ENCODE assay signal across 30 mouse cellular contexts in the genomic region with DNA sequence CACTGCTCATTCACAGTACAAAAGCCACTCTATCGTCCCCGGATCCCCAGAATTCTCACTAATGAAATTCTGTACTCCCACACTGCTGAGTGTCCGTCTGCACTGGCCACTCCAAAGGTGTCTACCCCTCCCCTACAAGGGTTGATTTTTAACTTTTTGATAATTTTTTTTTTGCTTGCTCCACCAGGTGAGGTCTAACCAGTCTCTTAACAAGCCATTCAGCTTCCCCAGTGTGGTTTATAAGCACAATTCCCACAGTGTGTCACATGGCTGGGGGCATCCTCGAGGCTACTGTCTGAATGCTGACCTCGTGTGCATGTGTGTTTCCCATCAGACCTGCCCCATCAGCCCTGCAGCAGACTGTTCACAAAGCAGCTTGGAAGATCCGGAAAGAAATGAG. TPM values are rescaled to one million over a fixed set of nuclear protein-coding genes. Genes with fewer than 3 reads are reported as not detected.
DNase-seq lines count a peak whose midpoint lies in the region; ATAC-seq lines count a peak whose summit lies in the region.
"Had no signal": no experiment of that assay in that cellular context is flagged by ENCODE, and none has a peak within 500 bp of the region (broad histone marks: within the 10 kb centered on the region; RNA-seq: fewer than 3 reads in every experiment).

No protein-coding gene starts in this region.

- peaks cover 5% of the 10 kb centered on the region; the same call in 1 of the 2 replicates for H3K27me3 ChIP-seq in limb, embryonic 13.5 days
- H3K27me3 ChIP-seq in limb, embryonic 10.5 days (ENCODE audit: low read depth, poor library complexity, severe bottlenecking) = no peaks in the 10 kb centered on the region; the same call in 1 of the 2 replicates
- H3K27me3 ChIP-seq in kidney, embryonic 15.5 days = 0 out of 2 replicates have a peak, but pooled peaks cover 2% of the 10 kb centered on the region
- H3K27me3 ChIP-seq: embryonic facial prominence, embryonic 13.5 days; forebrain, embryonic 15.5 days; hindbrain, embryonic 15.5 days; liver, embryonic 15.5 days; lung, embryonic 15.5 days had no signal

- H3K36me3 ChIP-seq in limb, embryonic 13.5 days = no peaks in the 10 kb centered on the region
- no peaks in the 10 kb centered on the region for H3K36me3 ChIP-seq in limb, embryonic 10.5 days
- H3K36me3 ChIP-seq in kidney, embryonic 15.5 days = no peaks in the 10 kb centered on the region
- H3K36me3 ChIP-seq: embryonic facial prominence, embryonic 13.5 days; forebrain, embryonic 10.5 days; hindbrain, embryonic 10.5 days; liver, embryonic 15.5 days; lung, embryonic 15.5 days; midbrain, embryonic 13.5 days; neural tube, embryonic 12.5 days had no signal

- no peak overlapping the region for H3K27ac ChIP-seq in limb, embryonic 13.5 days
- no peak overlapping the region for H3K27ac ChIP-seq in limb, embryonic 10.5 days
- H3K27ac ChIP-seq in kidney, embryonic 15.5 days = 0 out of 2 replicates have a peak overlapping the region, but pooled peaks have one; percentile 14
- H3K27ac ChIP-seq: embryonic facial prominence, embryonic 13.5 days; forebrain, embryonic 10.5 days; forebrain, embryonic 15.5 days; gastrocnemius, adult 2 months; heart, adult 2 months; hindbrain, embryonic 10.5 days; hindbrain, embryonic 15.5 days; liver, embryonic 15.5 days; lung, embryonic 15.5 days; neural tube, embryonic 12.5 days had no signal

- H3K4me2 ChIP-seq in limb, embryonic 13.5 days (replicated peaks) = no peak overlapping the region
- no peak overlapping the region for H3K4me2 ChIP-seq in kidney, embryonic 15.5 days
- H3K4me2 ChIP-seq: embryonic facial prominence, embryonic 13.5 days; forebrain, embryonic 15.5 days; hindbrain, embryonic 15.5 days; liver, embryonic 15.5 days; lung, embryonic 15.5 days; midbrain, embryonic 13.5 days; neural tube, embryonic 12.5 days had no signal

- no peak for ATAC-seq in limb, embryonic 13.5 days (ENCODE audit: low FRiP score, low read depth)
- ATAC-seq in kidney, embryonic 15.5 days (replicated peaks; ENCODE audit: low FRiP score) = no peak
- ATAC-seq: forebrain, embryonic 15.5 days; inflammation-experienced regulatory T-cells, adult 6 months; midbrain, embryonic 13.5 days had no signal

- DNase-seq in limb, embryonic 10.5 days (ENCODE audit: low spot score) = no peak
- peak; percentile 31 to 43 for DNase-seq in kidney, adult 8-10 months
- peak; percentile 65 for DNase-seq in yolk sac, embryonic 10.5 days (ENCODE audit: low spot score)
- DNase-seq in lung, postnatal 4 days = no peak
- DNase-seq: adrenal gland, postnatal 25 days; B cell, adult 2 months; cerebellum, adult 11-12 months; cerebellum, adult 9-11 months; embryo, embryonic 11 days; gastrocnemius, adult 2 months; gastrocnemius, postnatal 36 days; heart, adult 2 months; heart, postnatal 14 days; right cerebral cortex, postnatal 4 days; thymus, adult 2 months; thymus, postnatal 36 days had no signal

- H3K9ac ChIP-seq in limb, embryonic 13.5 days = 0 out of 2 replicates have a peak overlapping the region, but pooled peaks have one; percentile 13
- H3K9ac ChIP-seq in kidney, embryonic 15.5 days = no peak overlapping the region
- H3K9ac ChIP-seq: embryonic facial prominence, embryonic 13.5 days; forebrain, embryonic 15.5 days; hindbrain, embryonic 15.5 days; liver, embryonic 15.5 days; lung, embryonic 15.5 days; midbrain, embryonic 13.5 days; neural tube, embryonic 12.5 days had no signal

- no peak overlapping the region for H3K4me3 ChIP-seq in limb, embryonic 13.5 days
- no peak overlapping the region for H3K4me3 ChIP-seq in limb, embryonic 10.5 days
- no peak overlapping the region for H3K4me3 ChIP-seq in kidney, embryonic 15.5 days (replicated peaks)
- H3K4me3 ChIP-seq: embryonic facial prominence, embryonic 13.5 days; forebrain, embryonic 10.5 days; forebrain, embryonic 15.5 days; gastrocnemius, adult 2 months; heart, adult 2 months; hindbrain, embryonic 10.5 days; hindbrain, embryonic 15.5 days; liver, embryonic 15.5 days; lung, embryonic 15.5 days; midbrain, embryonic 13.5 days; myocyte; neural tube, embryonic 12.5 days had no signal

- H3K4me1 ChIP-seq in limb, embryonic 13.5 days = peaks cover 19% of the 10 kb centered on the region
- peaks cover 14% of the 10 kb centered on the region for H3K4me1 ChIP-seq in limb, embryonic 10.5 days
- H3K4me1 ChIP-seq in kidney, embryonic 15.5 days = peaks cover 52% of the 10 kb centered on the region
- H3K4me1 ChIP-seq: forebrain, embryonic 15.5 days; liver, embryonic 15.5 days had no signal

- H3K9me3 ChIP-seq in limb, embryonic 13.5 days = no peaks in the 10 kb centered on the region
- H3K9me3 ChIP-seq in limb, embryonic 10.5 days (replicated peaks) = no peaks in the 10 kb centered on the region
- H3K9me3 ChIP-seq in kidney, embryonic 15.5 days (replicated peaks) = no peaks in the 10 kb centered on the region
- H3K9me3 ChIP-seq: embryonic facial prominence, embryonic 13.5 days; forebrain, embryonic 10.5 days; forebrain, embryonic 15.5 days; hindbrain, embryonic 10.5 days; hindbrain, embryonic 15.5 days; liver, embryonic 15.5 days; lung, embryonic 15.5 days; midbrain, embryonic 13.5 days; neural tube, embryonic 12.5 days had no signal

- WGBS in limb, embryonic 13.5 days = 62% methylated on average over 6 of the region's 6 CpGs
- WGBS in limb, embryonic 10.5 days = 76% methylated on average over 6 of the region's 6 CpGs
- WGBS in kidney, embryonic 15.5 days = 51% methylated on average over 6 of the region's 6 CpGs

RNA-seq across cellular contexts. Expression of gene Pcnx2, which starts 40.9 kb away (rescaled TPM):
- polyA plus RNA-seq in limb, embryonic 13.5 days (2015; fragmentation: Nextera tagmentation; extraction: Ambion mirVana) = 0.11 and 0.13 TPM in 2 replicates
- polyA plus RNA-seq in limb, embryonic 10.5 days (2016; fragmentation: Nextera tagmentation; extraction: Ambion mirVana) = 0.05 TPM in 1 of 2 replicates, not detected in the other
- polyA plus RNA-seq in kidney, embryonic 15.5 days (2015; fragmentation: Nextera tagmentation; extraction: Ambion mirVana) = 0.24 and 0.48 TPM in 2 replicates
- polyA plus RNA-seq: limb, embryonic 11.5 days had no signal

RNA-seq across cellular contexts. Expression of gene Map3k21, which starts 53.0 kb away (rescaled TPM):
- 0.04 and 0.11 TPM in 2 replicates for polyA plus RNA-seq in limb, embryonic 13.5 days (2015; fragmentation: Nextera tagmentation; extraction: Ambion mirVana)
- polyA plus RNA-seq in limb, embryonic 10.5 days (2016; fragmentation: Nextera tagmentation; extraction: Ambion mirVana) = 0.03 and 0.04 TPM in 2 replicates
- polyA plus RNA-seq in kidney, embryonic 15.5 days (2015; fragmentation: Nextera tagmentation; extraction: Ambion mirVana) = 4.2 and 4.6 TPM in 2 replicates
- polyA plus RNA-seq: forebrain, embryonic 10.5 days; inflammation-experienced regulatory T-cells, adult 6 months; limb, embryonic 11.5 days; myocyte had no signal

Comparison
In these comparisons a context has a peak if more than half of its experiments do, and no peak if none do; other contexts are left out.
1. DNase-seq: peak in kidney, adult 8-10 months (2 of 2) and yolk sac, embryonic 10.5 days (single experiment); none in limb, embryonic 10.5 days (single experiment) and lung, postnatal 4 days (0 of 2).